Mouse (Mus musculus) bone marrow, adult 2 months (tissue): ENCODE results near the gene Rrh.

Experiments used
- CTCF ChIP-seq: fragments of 200-500 bp; IDR thresholded peaks from 2 replicates; pipeline ENCODE4 v1.5.1; 2011; ENCODE audit warnings: low read length, control low read depth; ENCODE audit not compliant: control insufficient read depth, insufficient read depth
- POLR2A ChIP-seq: fragments of 200-500 bp; IDR thresholded peaks from 2 replicates; pipeline ENCODE4 v1.6.1; 2011; ENCODE audit warnings: low read depth, mild to moderate bottlenecking, control low read depth, low read length, borderline replicate concordance; ENCODE audit not compliant: control insufficient read depth

GRCm38 (mm10) chr3:129827691-129828090 lies 5.3 kb upstream of the Rrh start:
- TF ChIP-seq CTCF: no peak
- TF ChIP-seq POLR2A: no peak
